Mouse (Mus musculus) CH12.LX (cell line): ENCODE results near the gene Fdxr.
A peak's percentile ranks its signal among the peaks of the same experiment; 100 is the strongest.

Experiments
- CTCF ChIP-seq, 2 experiments: IDR thresholded peaks in 1 of 2; conservative IDR thresholded peaks in 1 of 2; 2 replicates each; pipeline ENCODE4 v1.5.1; 2011 to 2012; ENCODE audit warnings: low read depth in 2 of 2, low read length in 2 of 2, improper control_type of control experiment in 1 of 2, inconsistent platforms in 1 of 2, mild to moderate bottlenecking in 1 of 2, moderate library complexity in 1 of 2
- EP300 ChIP-seq: IDR thresholded peaks from 2 replicates; pipeline ENCODE4 v1.6.1; 2011; ENCODE audit warnings: low read length, improper control_type of control experiment
- IRF4 ChIP-seq: IDR thresholded peaks from 2 replicates; pipeline ENCODE4 v1.6.1; 2014; ENCODE audit warnings: low read depth, mild to moderate bottlenecking, inconsistent platforms, low read length, improper control_type of control experiment
- MAX ChIP-seq: IDR thresholded peaks from 2 replicates; pipeline ENCODE4 v1.6.1; 2011; ENCODE audit warnings: low read length, improper control_type of control experiment
- POLR2A ChIP-seq: IDR thresholded peaks from 2 replicates; pipeline ENCODE4 v1.6.1; 2011; ENCODE audit warnings: low read depth, mild to moderate bottlenecking, improper control_type of control experiment, low read length
- USF2 ChIP-seq: conservative IDR thresholded peaks from 2 replicates; pipeline ENCODE4 v1.6.1; 2011; ENCODE audit warnings: low read depth, low read length, improper control_type of control experiment

GRCm38 (mm10) chr11:115233526-115234290 lies 43.1 kb downstream of the Fdxr start:
- TF ChIP-seq EP300 (no peak), USF2 (no peak), MAX (no peak), IRF4 (no peak), POLR2A (no peak), CTCF (conservative IDR thresholded peaks at IDR 0.05 in 1 of 2, IDR thresholded peaks at IDR 0.05 in 1 of 2; ENCODE audit: low read depth in 2 of 2, low read length in 2 of 2) (peak in 1 of 2 experiments; percentile 54; a peak in 2 of 4 replicates)
